Mouse (Mus musculus) heart, embryonic 10.5 days (tissue): ENCODE results near the gene Teddm1b. TPM values are rescaled to one million over a fixed set of nuclear protein-coding genes. Genes with fewer than 3 reads are reported as not detected.

Experiments used
- DNase-seq: peaks from one replicate; pipeline ENCODE4 v3.0.0-alpha.2; 2017; ENCODE audit warnings: low spot score
- H3K27ac ChIP-seq: fragments of 300-500 bp; sonication (generic); 2 replicates; pipeline ENCODE4 v1.5.1; 2016; ENCODE audit warnings: mild to moderate bottlenecking
- H3K27me3 ChIP-seq: fragments of 300-500 bp; sonication (generic); 2 replicates; pipeline ENCODE4 v1.6.1; 2016; ENCODE audit warnings: mild to moderate bottlenecking; ENCODE audit not compliant: poor library complexity, insufficient read depth, severe bottlenecking
- H3K36me3 ChIP-seq: fragments of 300-500 bp; sonication (generic); 2 replicates; pipeline ENCODE4 v1.6.1; 2016; ENCODE audit warnings: mild to moderate bottlenecking, moderate library complexity
- H3K4me1 ChIP-seq: fragments of 300-500 bp; sonication (generic); 2 replicates; pipeline ENCODE4 v1.6.1; 2016; ENCODE audit warnings: mild to moderate bottlenecking
- H3K4me3 ChIP-seq: fragments of 300-500 bp; sonication (generic); 2 replicates; pipeline ENCODE4 v1.5.1; 2016; ENCODE audit warnings: mild to moderate bottlenecking, moderate library complexity
- H3K9me3 ChIP-seq: fragments of 300-500 bp; sonication (generic); 2 replicates; pipeline ENCODE4 v1.6.1; 2016; ENCODE audit warnings: mild to moderate bottlenecking, moderate library complexity
- WGBS: fragments of 180-500 bp; shearing (Covaris S2); methylation state at CpG from one replicate; pipeline ENCODE4 v1.1.7; 2016; 5-methylcytosine and 5-hydroxymethylcytosine counted together
- polyA plus RNA-seq: library from polyadenylated mRNA; unstranded; fragments of >200 nt; fragmentation: Nextera tagmentation; extraction: Ambion mirVana; gene quantifications from 2 replicates; pipeline ENCODE4 v1.2.1, GENCODE M21; 2016

Gene Teddm1b
- polyA plus RNA-seq, 1 experiment from 2014 or later = 0.41 TPM

- H3K36me3 ChIP-seq = peaks cover 69% of the 10 kb centered on the region
- WGBS = 89% methylated on average over 4 of the region's 4 CpGs
- H3K4me1 ChIP-seq = no peaks in the 10 kb centered on the region
- DNase-seq = no peak
- H3K9me3 ChIP-seq = no peaks in the 10 kb centered on the region
- H3K27ac ChIP-seq = no peak overlapping the region
- no peaks in the 10 kb centered on the region for H3K27me3 ChIP-seq
- no peak overlapping the region for H3K4me3 ChIP-seq
These were observed 34.6 kb downstream of the Teddm1b start for GRCm38 (mm10) chr1:153908741-153909140.

GRCm38 (mm10) chr1:153909213-153909962 lies 35.2 kb downstream of the Teddm1b start:
- WGBS = 86% methylated on average over 10 of the region's 10 CpGs
- Histone ChIP-seq H3K27ac (no peak overlapping the region), H3K4me3 (no peak overlapping the region), H3K36me3 (peaks cover 63% of the 10 kb centered on the region), H3K27me3 (no peaks in the 10 kb centered on the region), H3K9me3 (no peaks in the 10 kb centered on the region), H3K4me1 (no peaks in the 10 kb centered on the region)
- DNase-seq = no peak

DNA sequence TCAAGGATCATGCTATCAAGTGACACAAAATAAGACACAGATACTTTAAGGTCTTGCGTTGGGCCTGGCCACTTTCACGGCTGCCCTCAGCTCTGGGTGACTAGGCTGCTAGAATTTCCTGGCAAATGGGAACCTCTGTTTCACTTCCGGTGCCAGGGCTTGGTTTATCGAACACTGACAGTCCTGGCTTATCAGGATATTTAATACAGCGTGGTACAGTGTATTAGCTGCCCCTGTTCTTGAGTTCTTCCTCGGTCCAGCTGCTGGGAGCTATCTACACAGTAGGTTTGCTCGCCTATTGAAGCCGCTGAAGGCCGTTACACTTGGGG lies 35.8 kb downstream of the Teddm1b start:
- Histone ChIP-seq H3K27me3 (no peaks in the 10 kb centered on the region), H3K36me3 (peaks cover 57% of the 10 kb centered on the region), H3K27ac (no peak overlapping the region), H3K9me3 (no peaks in the 10 kb centered on the region), H3K4me3 (no peak overlapping the region), H3K4me1 (no peaks in the 10 kb centered on the region)
- WGBS = 91% methylated on average over 9 of the region's 9 CpGs
- DNase-seq = no peak

DNA sequence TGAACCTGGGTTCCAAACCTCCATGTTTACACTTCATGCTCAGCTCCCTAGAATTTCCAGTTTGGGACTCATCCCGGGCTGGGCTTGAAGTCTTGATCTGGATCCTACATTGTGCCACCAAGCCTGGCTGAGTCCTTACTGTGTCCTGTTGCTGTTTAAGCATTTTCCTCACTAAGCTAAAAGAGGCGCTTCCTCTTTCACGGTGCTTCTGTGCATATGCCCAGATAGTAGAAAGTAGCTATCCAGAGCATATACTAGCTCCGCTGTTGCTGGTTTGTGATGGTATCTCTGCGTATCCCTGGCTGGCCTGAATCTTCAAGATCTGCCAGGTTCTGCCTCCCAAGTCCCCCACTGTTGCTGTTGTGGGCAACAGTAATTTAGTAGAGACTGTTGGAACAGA lies 36.3 kb downstream of the Teddm1b start:
- Histone ChIP-seq H3K4me3 (no peak overlapping the region), H3K27ac (no peak overlapping the region), H3K9me3 (no peaks in the 10 kb centered on the region), H3K27me3 (no peaks in the 10 kb centered on the region), H3K36me3 (peaks cover 52% of the 10 kb centered on the region), H3K4me1 (no peaks in the 10 kb centered on the region)
- WGBS = 89% methylated on average over 5 of the region's 5 CpGs
- no peak for DNase-seq

DNA sequence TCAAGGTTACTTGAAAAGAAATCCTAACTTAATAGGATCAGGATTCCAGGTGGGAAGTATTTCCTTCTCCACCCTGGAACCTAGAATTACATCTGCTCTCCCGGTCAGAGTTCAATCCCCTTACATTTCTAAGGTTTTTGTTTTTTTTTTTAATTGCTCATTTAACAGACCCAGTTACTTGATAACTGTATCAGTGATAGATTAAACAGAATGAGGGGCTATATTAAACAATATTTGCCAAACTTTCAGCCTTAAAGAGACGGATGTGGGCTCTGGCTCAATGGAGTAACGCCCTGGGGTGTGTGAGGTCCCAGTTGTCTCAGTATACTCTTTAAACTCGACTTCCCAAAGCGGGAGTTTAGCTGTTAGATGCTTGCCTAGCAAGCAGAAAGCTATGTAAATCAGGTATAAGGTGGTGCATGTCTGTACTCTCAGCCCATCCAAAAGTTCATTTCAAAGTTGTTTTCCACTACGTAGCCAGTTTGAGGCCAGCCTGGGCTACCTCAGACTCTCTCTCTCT lies 37.2 kb downstream of the Teddm1b start:
- no peak overlapping the region for H3K4me3 ChIP-seq
- peaks cover 43% of the 10 kb centered on the region for H3K36me3 ChIP-seq
- 84% methylated on average over 6 of the region's 6 CpGs for WGBS
- no peak for DNase-seq
- no peaks in the 10 kb centered on the region for H3K4me1 ChIP-seq
- no peaks in the 10 kb centered on the region for H3K27me3 ChIP-seq
- no peak overlapping the region for H3K27ac ChIP-seq
- no peaks in the 10 kb centered on the region for H3K9me3 ChIP-seq

DNA sequence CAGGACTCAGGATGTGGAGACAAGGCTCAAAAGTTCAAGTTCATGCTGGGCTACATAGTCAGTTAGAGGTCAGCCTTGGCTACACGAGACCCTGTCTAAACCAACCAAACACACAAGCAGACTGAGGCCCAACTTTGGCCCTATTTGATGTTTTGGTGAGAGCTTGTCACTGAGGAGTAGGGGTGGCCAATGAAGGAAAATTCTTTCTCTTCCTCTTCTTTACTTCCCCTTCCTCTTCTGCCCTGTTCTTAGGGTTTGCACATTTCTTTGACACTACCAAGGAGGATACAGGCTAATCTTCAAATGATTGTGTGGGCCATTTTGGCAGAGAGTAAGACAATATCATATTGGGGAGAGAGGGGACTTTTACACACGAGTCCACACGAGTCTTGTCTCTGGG lies 39.7 kb downstream of the Teddm1b start:
- H3K36me3 ChIP-seq = peaks cover 18% of the 10 kb centered on the region
- no peaks in the 10 kb centered on the region for H3K9me3 ChIP-seq
- no peaks in the 10 kb centered on the region for H3K27me3 ChIP-seq
- WGBS = 69% methylated on average over 3 of the region's 3 CpGs
- no peak overlapping the region for H3K27ac ChIP-seq
- H3K4me1 ChIP-seq = peaks cover 6% of the 10 kb centered on the region; the same call in 1 of the 2 replicates
- no peak for DNase-seq
- H3K4me3 ChIP-seq = no peak overlapping the region

DNA sequence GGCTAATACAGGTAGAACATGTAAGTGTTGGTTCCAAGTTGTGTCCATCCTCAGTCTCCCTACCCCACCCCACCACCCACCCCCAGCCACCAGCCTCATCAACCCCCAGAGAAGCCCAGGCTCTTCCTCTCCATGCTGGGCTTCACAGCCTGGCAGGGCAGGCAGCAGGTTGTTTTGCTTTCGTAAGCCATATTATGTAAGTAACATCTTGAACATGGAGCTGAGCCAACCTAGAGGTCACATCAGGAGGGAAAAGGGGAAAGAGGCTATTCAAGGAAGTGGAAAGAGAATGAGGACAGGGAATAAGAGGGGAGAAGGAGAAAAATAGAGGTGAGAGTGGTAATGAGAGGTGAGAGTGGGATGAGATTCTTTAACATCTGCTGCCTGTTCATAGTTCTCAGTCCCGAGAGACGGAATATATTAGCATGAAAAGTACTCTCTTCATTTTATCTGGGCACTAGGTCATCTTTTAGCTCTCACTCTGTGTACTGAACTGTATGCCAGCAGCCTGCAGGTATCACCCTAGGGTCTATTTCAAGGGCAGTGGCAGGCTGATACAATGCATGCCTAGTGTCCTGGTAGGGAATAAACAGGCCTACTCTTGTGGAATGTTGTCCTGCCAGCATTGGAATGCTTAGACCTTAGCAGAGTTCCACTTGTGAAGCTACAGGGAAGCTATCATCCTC lies 44.5 kb downstream of the Teddm1b start:
- no peaks in the 10 kb centered on the region for H3K9me3 ChIP-seq
- DNase-seq = no peak
- 69% methylated on average over 3 of the region's 3 CpGs for WGBS
- H3K4me3 ChIP-seq = no peak overlapping the region
- H3K27me3 ChIP-seq = no peaks in the 10 kb centered on the region
- peaks cover 25% of the 10 kb centered on the region for H3K4me1 ChIP-seq
- peak overlapping the region; percentile 56; the same call in 1 of the 2 replicates for H3K27ac ChIP-seq
- no peaks in the 10 kb centered on the region for H3K36me3 ChIP-seq

DNA sequence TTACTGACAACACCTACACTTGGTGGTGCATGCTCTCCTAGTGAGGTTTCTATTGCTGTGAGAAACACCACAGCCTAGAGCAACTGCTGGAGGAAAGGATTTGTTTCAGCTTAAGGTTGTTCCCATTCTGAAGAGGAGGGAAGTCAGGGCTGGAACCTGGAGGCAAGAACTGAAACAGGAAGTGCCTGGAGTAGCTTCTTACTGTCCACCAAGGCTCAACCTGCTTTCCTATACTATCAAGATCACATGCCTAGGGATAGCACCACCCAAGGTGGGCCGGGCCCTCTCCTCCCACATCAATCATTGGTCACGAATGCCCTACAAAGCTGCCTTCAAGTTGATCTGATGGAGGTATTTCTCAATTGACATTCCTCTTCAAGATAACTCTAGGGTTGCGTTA lies 47.5 kb downstream of the Teddm1b start:
- no peak for DNase-seq
- Histone ChIP-seq H3K27me3 (no peaks in the 10 kb centered on the region), H3K27ac (no peak overlapping the region), H3K4me1 (peaks cover 25% of the 10 kb centered on the region), H3K4me3 (no peak overlapping the region), H3K9me3 (no peaks in the 10 kb centered on the region), H3K36me3 (no peaks in the 10 kb centered on the region)
- 87% methylated on average over 3 of the region's 3 CpGs for WGBS

DNA sequence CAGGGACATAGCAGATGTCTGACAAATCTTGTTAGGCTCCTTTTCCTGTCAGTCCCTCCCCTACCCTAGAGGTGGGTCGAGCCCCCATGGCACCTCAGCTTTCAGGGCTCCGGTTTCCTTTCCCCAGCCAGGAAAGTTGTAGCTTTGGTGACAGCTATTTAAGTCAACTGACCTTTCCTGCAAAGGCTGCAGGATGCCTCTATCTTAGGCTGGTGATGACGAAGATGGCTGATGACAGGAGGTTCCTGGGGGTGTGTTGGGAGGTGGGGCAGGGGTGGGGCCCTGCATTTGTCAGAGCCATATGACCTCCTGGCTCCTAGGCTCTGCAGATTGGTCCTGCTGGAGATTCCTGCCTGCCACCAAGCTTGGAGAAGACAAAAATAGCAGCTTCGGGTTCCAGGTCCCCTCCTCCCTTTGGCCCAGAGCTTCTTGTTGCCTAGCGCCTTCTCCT lies 48.5 kb downstream of the Teddm1b start:
- 12% methylated on average over 5 of the region's 5 CpGs for WGBS
- DNase-seq = peak; percentile 90
- H3K4me3 ChIP-seq = no peak overlapping the region
- H3K4me1 ChIP-seq = peaks cover 25% of the 10 kb centered on the region
- no peaks in the 10 kb centered on the region for H3K27me3 ChIP-seq
- peak overlapping the region; percentile 37 for H3K27ac ChIP-seq
- no peaks in the 10 kb centered on the region for H3K36me3 ChIP-seq
- no peaks in the 10 kb centered on the region for H3K9me3 ChIP-seq

DNA sequence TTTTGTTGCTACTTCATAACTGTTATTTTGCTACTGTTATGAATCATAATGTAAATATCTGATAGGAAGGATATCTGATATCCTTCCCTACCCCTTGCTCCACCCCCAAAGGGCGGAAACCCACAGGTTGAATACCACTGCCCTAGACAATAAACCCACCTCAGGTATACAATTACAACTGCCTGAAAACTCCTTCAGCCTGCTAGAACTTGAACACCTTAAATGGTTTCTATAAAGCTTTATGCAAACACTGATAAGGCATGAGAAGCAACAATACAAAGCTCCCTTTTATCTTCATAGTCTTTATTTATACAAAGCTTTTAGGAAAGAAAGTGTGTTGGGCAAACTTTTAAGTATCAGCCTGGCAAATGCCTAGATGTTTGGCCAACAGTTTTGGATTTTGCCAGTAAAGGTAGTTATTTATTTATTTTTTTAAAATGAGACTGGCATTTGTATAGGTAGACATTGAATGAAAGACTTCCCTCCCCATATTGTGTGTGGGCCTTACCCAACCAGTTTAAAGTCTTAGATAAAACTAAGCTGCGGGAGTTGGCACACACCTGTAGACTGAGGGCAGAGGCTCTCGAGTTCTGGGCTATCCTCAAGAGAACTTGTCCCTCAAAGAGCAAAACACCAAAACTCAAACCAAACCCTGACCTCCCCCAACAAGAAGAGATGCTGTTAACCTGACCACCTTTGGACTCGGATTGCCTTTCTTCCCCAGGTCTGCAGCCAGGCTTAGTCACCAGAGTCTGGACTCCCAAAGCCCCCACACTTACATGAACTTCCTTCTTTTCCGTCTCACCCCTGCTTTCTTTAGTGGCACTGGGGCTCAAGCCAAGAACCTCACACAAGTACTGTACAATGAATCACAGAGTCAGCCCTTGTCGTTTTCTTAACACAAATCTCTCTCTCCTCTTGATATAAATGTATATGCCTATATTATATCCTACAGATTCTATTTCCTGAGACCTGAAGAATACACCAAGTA lies 50.5 kb downstream of the Teddm1b start:
- 84% methylated on average over 6 of the region's 6 CpGs for WGBS
- DNase-seq = no peak
- Histone ChIP-seq H3K9me3 (no peaks in the 10 kb centered on the region), H3K27me3 (no peaks in the 10 kb centered on the region), H3K36me3 (no peaks in the 10 kb centered on the region), H3K4me1 (peaks cover 13% of the 10 kb centered on the region), H3K4me3 (no peak overlapping the region), H3K27ac (no peak overlapping the region)
